Mouse (Mus musculus) embryonic facial prominence, embryonic 11.5 days (tissue): ENCODE results near the gene Msgn1. TPM values are rescaled to one million over a fixed set of nuclear protein-coding genes. Genes with fewer than 3 reads are reported as not detected.

Source experiments
- ATAC-seq: fragments of 200-750 bp; cut with Nextera tagmentation; replicated peaks from 2 replicates; pipeline ENCODE4 v1.8.0; 2017; ENCODE audit warnings: low read depth; ENCODE audit not compliant: insufficient number of reproducible peaks, low FRiP score, low TSS enrichment
- DNase-seq: peaks from one replicate; pipeline ENCODE4 v3.0.0-alpha.2; 2015; ENCODE audit warnings: low spot score
- H3K27ac ChIP-seq: fragments of 300-500 bp; sonication (generic); replicated peaks from 2 replicates; pipeline ENCODE4 v1.5.1; 2014; ENCODE audit warnings: mild to moderate bottlenecking, low read depth, low read length, control low read depth
- H3K27me3 ChIP-seq: fragments of 300-500 bp; sonication (generic); 2 replicates; pipeline ENCODE4 v1.6.1; 2014; ENCODE audit warnings: mild to moderate bottlenecking, low read length, moderate library complexity, mixed read lengths; ENCODE audit not compliant: control insufficient read depth, insufficient read depth
- H3K36me3 ChIP-seq: fragments of 300-500 bp; sonication (generic); replicated peaks from 2 replicates; pipeline ENCODE4 v1.6.1; 2014; ENCODE audit warnings: low read depth, mild to moderate bottlenecking, low read length, moderate library complexity, mixed read lengths; ENCODE audit not compliant: control insufficient read depth, insufficient read depth
- H3K4me1 ChIP-seq: fragments of 300-500 bp; sonication (generic); 2 replicates; pipeline ENCODE4 v1.6.1; 2014; ENCODE audit warnings: low read length, mixed read lengths; ENCODE audit not compliant: control insufficient read depth, insufficient read depth
- H3K4me2 ChIP-seq: fragments of 300-500 bp; sonication (generic); 2 replicates; pipeline ENCODE4 v1.6.1; 2014; ENCODE audit warnings: low read depth, mild to moderate bottlenecking, control low read depth, low read length, moderate library complexity
- H3K4me3 ChIP-seq: fragments of 300-500 bp; sonication (generic); 2 replicates; pipeline ENCODE4 v1.5.1; 2014; ENCODE audit warnings: low read depth, low read length, control low read depth
- H3K9ac ChIP-seq: fragments of 300-500 bp; sonication (generic); replicated peaks from 2 replicates; pipeline ENCODE4 v1.6.1; 2014; ENCODE audit warnings: mild to moderate bottlenecking, control low read depth, low read length
- H3K9me3 ChIP-seq: fragments of 300-500 bp; sonication (generic); replicated peaks from 2 replicates; pipeline ENCODE4 v1.6.1; 2016; ENCODE audit warnings: mild to moderate bottlenecking, low read length, inconsistent platforms, mixed read lengths; ENCODE audit not compliant: control insufficient read depth
- WGBS: fragments of 180-500 bp; shearing (Covaris S2); extraction: QIAGEN DNeasy Blood & Tissue Kit; methylation state at CpG from one replicate; pipeline ENCODE4 v1.1.7; 2014; 5-methylcytosine and 5-hydroxymethylcytosine counted together
- polyA plus RNA-seq: library from polyadenylated mRNA; unstranded; fragments of >200 nt; fragmentation: Nextera tagmentation; extraction: Ambion mirVana; gene quantifications from 2 replicates; pipeline ENCODE4 v1.2.1, GENCODE M21; 2014

The Msgn1 gene
- polyA plus RNA-seq, 1 experiment from 2014 or later: not detected

DNA sequence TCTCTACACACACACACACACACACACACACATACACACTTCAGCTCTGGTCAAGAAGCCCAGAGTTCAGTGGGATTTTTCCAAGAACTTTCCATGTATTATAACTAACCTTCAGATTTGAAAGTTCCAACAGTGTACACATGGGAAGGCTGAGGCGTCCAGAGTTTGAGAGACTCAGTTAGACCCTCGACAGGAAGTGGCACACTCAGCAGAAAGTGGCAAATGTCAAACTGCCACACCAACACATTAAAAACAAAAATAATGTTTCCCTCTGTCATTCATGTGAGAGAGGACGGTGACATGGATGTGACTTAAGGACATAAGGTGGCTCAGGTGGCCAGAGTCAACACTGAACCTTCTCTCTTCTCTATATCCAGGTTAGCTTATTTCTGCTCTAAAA, 1.6 kb upstream of the Msgn1 start:
- H3K27me3 ChIP-seq: no peaks in the 10 kb centered on the region
- no peaks in the 10 kb centered on the region for H3K36me3 ChIP-seq
- no peak overlapping the region for H3K27ac ChIP-seq
- no peak overlapping the region for H3K4me3 ChIP-seq
- no peaks in the 10 kb centered on the region for H3K9me3 ChIP-seq
- H3K4me2 ChIP-seq: no peak overlapping the region
- no peak overlapping the region for H3K9ac ChIP-seq
- 72% methylated on average over 3 of the region's 3 CpGs for WGBS
- no peaks in the 10 kb centered on the region for H3K4me1 ChIP-seq
- ATAC-seq: no peak
- no peak for DNase-seq

DNA sequence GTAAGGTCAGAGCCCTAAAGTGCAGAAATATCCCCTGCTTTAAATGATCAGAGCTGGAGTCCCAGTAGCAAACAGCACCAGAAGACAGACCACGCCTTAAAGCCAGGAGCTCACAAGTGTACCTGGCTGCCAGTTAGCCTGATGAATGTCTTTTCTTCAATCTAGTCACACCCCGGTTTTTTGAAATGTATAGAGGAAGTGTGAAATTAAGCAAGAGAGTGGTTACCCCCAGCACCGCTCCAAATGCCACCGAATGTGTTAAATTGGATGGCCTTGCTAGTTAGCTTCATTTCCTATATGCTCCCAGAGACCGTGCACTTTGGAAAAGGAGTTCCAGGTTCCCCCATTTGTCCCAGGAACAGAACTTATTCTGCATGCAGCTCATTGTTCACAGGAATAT, 864 bp upstream of the Msgn1 start:
- no peak overlapping the region for H3K9ac ChIP-seq
- no peak overlapping the region for H3K4me3 ChIP-seq
- no peaks in the 10 kb centered on the region for H3K9me3 ChIP-seq
- H3K27ac ChIP-seq: no peak overlapping the region
- ATAC-seq: no peak
- DNase-seq: no peak
- 82% methylated on average over 5 of the region's 5 CpGs for WGBS
- no peaks in the 10 kb centered on the region for H3K36me3 ChIP-seq
- H3K27me3 ChIP-seq: no peaks in the 10 kb centered on the region
- no peak overlapping the region for H3K4me2 ChIP-seq
- H3K4me1 ChIP-seq: no peaks in the 10 kb centered on the region

DNA sequence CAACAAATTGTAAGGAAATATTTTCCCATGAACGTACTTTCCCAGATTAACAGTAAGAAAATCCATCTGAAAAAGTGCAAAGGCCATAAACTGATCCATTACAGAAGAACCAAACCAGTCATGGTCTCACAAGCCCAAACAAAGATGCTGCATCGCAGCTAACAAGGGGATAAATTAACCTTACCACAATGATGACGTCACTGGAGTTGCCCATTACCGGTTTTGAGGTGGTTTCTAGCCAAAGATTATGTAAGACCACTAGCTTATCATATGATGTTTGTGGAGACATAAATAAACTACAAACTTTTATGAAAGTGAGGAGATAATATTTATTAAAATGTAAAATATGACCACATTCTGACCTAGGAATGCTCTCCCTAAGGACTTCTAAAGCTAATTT, 2.5 kb downstream of the Msgn1 start:
- Histone ChIP-seq H3K27me3 (no peaks in the 10 kb centered on the region), H3K36me3 (no peaks in the 10 kb centered on the region), H3K9me3 (no peaks in the 10 kb centered on the region), H3K27ac (no peak overlapping the region), H3K4me2 (no peak overlapping the region), H3K4me3 (no peak overlapping the region), H3K9ac (no peak overlapping the region), H3K4me1 (no peaks in the 10 kb centered on the region)
- DNase-seq: no peak
- WGBS: 80% methylated on average over 4 of the region's 4 CpGs
- no peak for ATAC-seq

DNA sequence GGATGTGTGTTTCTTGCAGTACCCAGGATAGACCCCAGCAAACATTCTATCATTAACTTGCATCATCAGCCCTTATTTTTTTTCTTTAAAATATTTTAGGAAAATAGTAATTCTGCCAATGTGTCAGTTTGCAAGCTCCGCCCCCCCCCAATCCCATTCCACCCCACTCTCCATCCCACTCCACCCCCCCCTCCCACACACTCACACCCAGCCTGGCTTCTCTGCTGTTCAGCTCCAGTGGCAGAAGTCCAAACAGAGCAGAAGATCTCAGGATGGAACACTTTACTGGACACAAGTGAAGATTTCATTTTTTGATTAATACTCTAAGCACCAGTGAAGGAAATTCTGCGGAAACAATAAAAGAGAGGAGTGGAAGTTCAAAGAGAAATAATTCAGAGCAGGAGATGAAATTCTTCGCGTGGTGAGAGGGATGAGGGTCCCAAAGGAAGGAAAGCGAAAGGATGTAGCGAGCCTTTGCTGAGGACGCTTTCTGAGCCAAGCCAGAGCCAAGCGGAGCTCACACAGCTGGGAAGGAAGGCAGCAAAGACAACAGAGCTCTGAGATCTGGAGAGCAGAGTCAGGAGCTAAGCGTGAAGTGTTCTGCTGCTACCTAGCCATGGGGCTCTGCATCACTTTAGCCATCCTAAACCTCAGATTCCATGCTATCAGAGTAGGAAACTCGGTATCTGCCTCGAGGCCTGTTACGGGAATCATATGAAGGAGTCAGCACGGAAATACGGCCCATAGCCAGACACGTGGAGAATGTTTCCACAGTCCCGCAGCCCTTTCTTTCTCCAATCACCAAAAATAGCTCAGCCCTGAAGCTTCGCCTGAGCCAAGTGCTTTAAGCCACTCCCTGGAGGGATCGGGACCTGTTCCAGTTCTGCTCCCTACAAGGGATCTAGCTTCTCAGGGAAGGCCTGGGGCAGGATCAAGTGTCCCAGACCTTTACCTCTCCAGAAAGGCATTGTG, 4.8 kb downstream of the Msgn1 start:
- H3K9me3 ChIP-seq: no peaks in the 10 kb centered on the region
- ATAC-seq (no peak), DNase-seq (no peak)
- H3K27ac ChIP-seq: no peak overlapping the region
- H3K4me1 ChIP-seq: no peaks in the 10 kb centered on the region
- H3K36me3 ChIP-seq: no peaks in the 10 kb centered on the region
- no peak overlapping the region for H3K4me2 ChIP-seq
- no peaks in the 10 kb centered on the region for H3K27me3 ChIP-seq
- WGBS: 78% methylated on average over 18 of the region's 18 CpGs
- no peak overlapping the region for H3K4me3 ChIP-seq
- no peak overlapping the region for H3K9ac ChIP-seq

DNA sequence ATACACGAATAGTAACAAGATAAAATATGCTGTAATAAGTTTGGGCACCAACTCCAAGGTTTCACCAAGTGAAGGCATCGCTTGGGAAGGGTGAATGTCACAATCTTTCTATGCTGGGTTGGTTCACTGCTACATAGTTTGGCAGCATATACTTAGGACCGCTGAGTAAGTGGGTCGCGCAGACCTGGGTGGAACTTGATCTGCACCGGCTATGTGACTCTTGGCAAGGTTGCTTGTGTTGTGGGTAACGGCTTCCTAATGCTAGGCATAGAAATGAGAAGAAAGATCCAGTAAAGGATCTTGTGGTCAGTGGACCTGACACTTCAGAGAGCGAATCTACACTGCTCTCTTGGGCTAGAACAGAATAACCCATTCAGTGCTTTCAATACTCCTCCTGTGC, 6.3 kb downstream of the Msgn1 start:
- ATAC-seq (no peak), DNase-seq (no peak)
- Histone ChIP-seq H3K4me2 (no peak overlapping the region), H3K4me3 (no peak overlapping the region), H3K9me3 (no peaks in the 10 kb centered on the region), H3K9ac (no peak overlapping the region), H3K27me3 (no peaks in the 10 kb centered on the region), H3K27ac (no peak overlapping the region), H3K36me3 (no peaks in the 10 kb centered on the region), H3K4me1 (no peaks in the 10 kb centered on the region)
- 92% methylated on average over 8 of the region's 8 CpGs for WGBS

DNA sequence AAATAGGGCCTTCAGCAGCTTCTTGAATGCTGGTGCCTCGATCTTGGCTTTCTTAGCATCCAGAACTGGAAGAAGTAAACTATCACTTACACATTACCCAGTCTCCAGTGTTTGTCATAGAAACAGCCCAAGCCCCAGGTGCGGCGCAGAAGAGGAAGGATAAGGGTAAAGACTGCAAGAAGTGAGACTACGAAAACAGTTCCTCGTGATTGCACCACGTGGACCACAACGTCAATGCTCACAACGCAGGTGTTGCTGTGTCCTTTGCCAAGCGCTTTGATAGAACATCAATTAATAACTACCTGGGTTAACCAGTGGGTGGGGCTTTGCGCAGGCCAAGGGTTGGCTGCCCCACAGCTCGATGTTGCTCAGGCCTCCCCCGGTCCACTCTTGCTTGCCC, 8.1 kb downstream of the Msgn1 start:
- Histone ChIP-seq H3K9me3 (no peaks in the 10 kb centered on the region), H3K27ac (no peak overlapping the region), H3K27me3 (no peaks in the 10 kb centered on the region), H3K4me2 (no peak overlapping the region), H3K36me3 (no peaks in the 10 kb centered on the region), H3K4me1 (no peaks in the 10 kb centered on the region), H3K4me3 (no peak overlapping the region), H3K9ac (no peak overlapping the region)
- WGBS: 94% methylated on average over 12 of the region's 12 CpGs
- DNase-seq: no peak
- no peak for ATAC-seq

DNA sequence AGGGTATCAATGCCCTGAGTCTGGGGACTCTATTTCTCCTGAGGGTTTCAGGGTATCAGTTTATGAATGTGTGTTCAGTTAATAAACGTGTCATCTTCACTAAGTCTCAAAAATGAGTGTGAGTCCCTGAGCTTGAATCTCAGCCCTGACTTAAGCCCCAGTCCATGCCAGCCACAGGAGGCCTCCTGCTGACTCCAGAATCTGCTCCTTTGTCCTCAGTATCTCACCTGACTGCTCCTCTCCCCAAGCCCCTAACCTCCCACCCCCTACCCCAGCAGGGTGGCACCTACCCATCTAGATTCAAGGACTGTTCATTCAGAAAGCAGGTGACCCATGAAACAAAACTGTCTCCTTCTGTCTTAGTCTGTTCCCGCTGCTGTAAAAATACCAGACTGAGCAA, 10.2 kb downstream of the Msgn1 start:
- Histone ChIP-seq H3K4me3 (no peak overlapping the region), H3K27me3 (no peaks in the 10 kb centered on the region), H3K4me1 (no peaks in the 10 kb centered on the region), H3K9ac (no peak overlapping the region), H3K4me2 (no peak overlapping the region), H3K36me3 (no peaks in the 10 kb centered on the region), H3K9me3 (no peaks in the 10 kb centered on the region), H3K27ac (no peak overlapping the region)
- WGBS: 26% methylated on average over 2 of the region's 2 CpGs
- no peak for DNase-seq
- no peak for ATAC-seq

DNA sequence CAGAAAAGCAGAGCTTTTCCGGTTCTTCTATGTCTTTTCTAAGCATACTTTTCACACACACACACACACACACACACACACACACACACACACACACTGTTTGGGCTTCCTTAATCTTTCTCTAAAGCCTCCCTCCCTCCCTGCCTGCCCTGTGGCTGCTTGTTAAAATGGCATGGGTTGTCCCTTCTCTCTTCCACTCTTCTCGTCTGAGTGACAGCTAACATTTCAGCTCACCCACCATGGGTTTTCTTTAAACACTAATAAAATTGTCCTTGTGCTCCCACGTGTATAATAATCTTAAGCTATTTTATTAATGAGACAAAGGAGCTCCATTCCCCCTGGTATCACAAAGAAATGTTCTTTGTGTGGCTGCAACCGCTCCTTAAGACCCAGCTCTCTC, 10.7 kb downstream of the Msgn1 start:
- ATAC-seq (0 out of 2 replicates have a peak, but pooled peaks have one; percentile 46), DNase-seq (peak; percentile 15)
- no peaks in the 10 kb centered on the region for H3K36me3 ChIP-seq
- WGBS: 38% methylated on average over 4 of the region's 4 CpGs
- no peak overlapping the region for H3K4me3 ChIP-seq
- no peaks in the 10 kb centered on the region for H3K9me3 ChIP-seq
- no peak overlapping the region for H3K4me2 ChIP-seq
- no peaks in the 10 kb centered on the region for H3K4me1 ChIP-seq
- H3K9ac ChIP-seq: no peak overlapping the region
- H3K27ac ChIP-seq: no peak overlapping the region
- no peaks in the 10 kb centered on the region for H3K27me3 ChIP-seq
